Mouse (Mus musculus): ENCODE measurements around the gene Olfr508. TPM values are rescaled to one million over a fixed set of nuclear protein-coding genes. Genes with fewer than 3 reads are reported as not detected.

Gene Olfr508
- polyA plus RNA-seq, 1 experiment: not detected

DNA sequence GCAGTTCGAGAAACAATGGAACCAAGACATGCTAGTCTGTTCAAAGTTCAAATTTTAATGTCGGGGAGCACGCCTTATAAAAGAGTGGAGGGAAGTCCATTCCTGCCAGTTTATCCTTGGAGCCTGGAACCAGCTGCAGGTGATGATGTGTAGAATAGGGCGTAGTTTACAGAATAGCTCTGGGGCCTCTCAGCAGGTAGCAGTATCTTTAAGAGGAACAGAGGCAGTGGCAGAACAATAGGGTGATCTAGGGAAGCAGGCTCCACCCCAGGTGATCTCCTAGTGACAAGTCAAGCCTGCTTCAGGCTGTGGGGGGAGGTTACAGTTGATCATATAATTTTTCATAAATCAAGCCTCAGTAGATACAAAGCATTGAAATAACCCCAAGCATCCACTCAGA lies 49.1 kb downstream of the Olfr508 start:
- Histone ChIP-seq H3K4me3 (ENCODE audit: insufficient read depth, poor library complexity, severe bottlenecking) (no peak overlapping the region), H3K27me3 (ENCODE audit: control insufficient read depth, insufficient read depth, insufficient read length) (no peaks in the 10 kb centered on the region), H3K36me3 (ENCODE audit: control insufficient read depth, insufficient read depth) (no peaks in the 10 kb centered on the region), H3ac (ENCODE audit: control insufficient read depth, insufficient read length, low read depth) (no peak overlapping the region), H3K79me2 (ENCODE audit: control insufficient read depth, insufficient read depth) (no peaks in the 10 kb centered on the region), H3K79me3 (ENCODE audit: low read depth) (no peaks in the 10 kb centered on the region)
- TF ChIP-seq MAX (IDR thresholded peaks at IDR 0.05): no peak
- no peak for TF ChIP-seq CEBPB (IDR thresholded peaks at IDR 0.05; ENCODE audit: low read depth)
- TF ChIP-seq USF1 (IDR thresholded peaks at IDR 0.05; ENCODE audit: low read depth): no peak

Other genes starting within 250 kb of the Olfr508 start
- not detected for gene Olfr495, start 236.8 kb upstream of the Olfr508 start, polyA plus RNA-seq (2012; fragmentation: generic; extraction: Trizol)
- not detected for gene Olfr497, start 209.6 kb upstream of the Olfr508 start, polyA plus RNA-seq (2012; fragmentation: generic; extraction: Trizol)
- gene Olfr498, start 164.7 kb upstream of the Olfr508 start, polyA plus RNA-seq (2012; fragmentation: generic; extraction: Trizol): not detected
- gene Olfr502, start 104.9 kb upstream of the Olfr508 start, polyA plus RNA-seq (2012; fragmentation: generic; extraction: Trizol): not detected
- gene Olfr503, start 85.5 kb upstream of the Olfr508 start, polyA plus RNA-seq (2012; fragmentation: generic; extraction: Trizol): not detected
- not detected for gene Olfr504, start 64.2 kb upstream of the Olfr508 start, polyA plus RNA-seq (2012; fragmentation: generic; extraction: Trizol)
- gene Olfr506, start 19.2 kb upstream of the Olfr508 start, polyA plus RNA-seq (2012; fragmentation: generic; extraction: Trizol): 0.01 TPM
- gene Olfr507, start 8.2 kb upstream of the Olfr508 start, polyA plus RNA-seq (2012; fragmentation: generic; extraction: Trizol): not detected
- gene Olfr509, start 21.9 kb downstream of the Olfr508 start, polyA plus RNA-seq (2012; fragmentation: generic; extraction: Trizol): not detected
- gene Olfr510, start 36.4 kb downstream of the Olfr508 start, polyA plus RNA-seq (2012; fragmentation: generic; extraction: Trizol): not detected
- not detected for gene Olfr512, start 83.3 kb downstream of the Olfr508 start, polyA plus RNA-seq (2012; fragmentation: generic; extraction: Trizol)
- gene Olfr513, start 121.0 kb downstream of the Olfr508 start, polyA plus RNA-seq (2012; fragmentation: generic; extraction: Trizol): not detected
- gene Olfr514, start 196.0 kb downstream of the Olfr508 start, polyA plus RNA-seq (2012; fragmentation: generic; extraction: Trizol): not detected
- not detected for gene Olfr516, start 220.5 kb downstream of the Olfr508 start, polyA plus RNA-seq (2012; fragmentation: generic; extraction: Trizol)
- gene Olfr517, start 242.4 kb downstream of the Olfr508 start, polyA plus RNA-seq (2012; fragmentation: generic; extraction: Trizol): not detected

Data from C2C12 (cell line).